Mouse (Mus musculus) ES-Bruce4 (cell line): ENCODE results near the gene Gpr25. TPM values are rescaled to one million over a fixed set of nuclear protein-coding genes. Genes with fewer than 3 reads are reported as not detected.

Experiments used
- H3K27ac ChIP-seq: 2 replicates; pipeline ENCODE4 v1.5.1; 2012; ENCODE audit warnings: low read length, inconsistent platforms; ENCODE audit not compliant: insufficient read depth
- H3K27me3 ChIP-seq: 2 replicates; pipeline ENCODE4 v1.6.1; 2012; ENCODE audit warnings: mild to moderate bottlenecking, low read length, inconsistent platforms; ENCODE audit not compliant: control insufficient read depth, poor library complexity, insufficient read depth, severe bottlenecking
- H3K36me3 ChIP-seq: 2 replicates; pipeline ENCODE4 v1.6.1; 2012; ENCODE audit warnings: inconsistent platforms, mild to moderate bottlenecking, low read length, moderate library complexity; ENCODE audit not compliant: control insufficient read depth, poor library complexity, insufficient read depth, severe bottlenecking
- H3K4me1 ChIP-seq: one replicate; pipeline ENCODE4 v1.8.1; 2011; ENCODE audit warnings: low read length; ENCODE audit not compliant: control insufficient read depth, insufficient read depth
- H3K4me3 ChIP-seq: 2 replicates; pipeline ENCODE4 v1.5.1; 2011; ENCODE audit warnings: low read depth, mild to moderate bottlenecking, low read length
- H3K9ac ChIP-seq: 2 replicates; pipeline ENCODE4 v1.6.1; 2012; ENCODE audit warnings: low read depth, mild to moderate bottlenecking, inconsistent platforms; ENCODE audit not compliant: poor library complexity, severe bottlenecking
- H3K9me3 ChIP-seq: replicated peaks from 2 replicates; pipeline ENCODE4 v1.6.1; 2012; ENCODE audit warnings: mild to moderate bottlenecking, low read length, inconsistent platforms; ENCODE audit not compliant: control insufficient read depth, poor library complexity, insufficient read depth, severe bottlenecking
- CTCF ChIP-seq: IDR thresholded peaks from one replicate; pipeline ENCODE4 v1.8.1; 2011; ENCODE audit warnings: low read depth, low read length
- EP300 ChIP-seq: IDR thresholded peaks from 2 replicates; pipeline ENCODE4 v1.6.1; 2011; ENCODE audit warnings: low read depth, low read length; ENCODE audit not compliant: insufficient read depth
- POLR2A ChIP-seq: IDR thresholded peaks from one replicate; pipeline ENCODE4 v1.8.1; 2011; ENCODE audit warnings: low read length; ENCODE audit not compliant: insufficient read depth
- polyA plus RNA-seq: library from polyadenylated mRNA; stranded (reverse); fragments of >200 nt; gene quantifications from 2 replicates; pipeline ENCODE4 v1.2.4, GENCODE M21; 2011; ENCODE audit warnings: low read depth; ENCODE audit not compliant: missing spikeins, insufficient read depth, insufficient read length

Gene Gpr25
- polyA plus RNA-seq, 1 experiment: not detected

DNA sequence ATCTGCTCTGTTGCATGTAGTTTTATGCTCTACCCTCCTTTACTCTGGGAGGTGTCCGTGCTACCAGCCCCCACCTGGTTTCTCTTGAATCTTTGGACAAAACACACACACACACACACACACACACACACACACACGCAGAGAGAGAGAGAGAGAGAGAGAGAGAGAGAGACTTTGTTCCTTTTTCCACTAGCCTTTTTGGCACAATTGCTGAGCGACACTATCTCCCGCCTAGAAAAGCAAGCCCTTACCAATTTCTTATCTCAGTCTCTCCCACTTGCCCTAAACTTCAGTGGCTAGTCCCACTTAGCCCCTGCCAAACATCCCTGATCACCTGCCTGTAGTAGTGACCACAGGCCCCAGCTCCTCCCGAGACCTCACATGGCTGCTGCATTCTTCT lies 16.2 kb downstream of the Gpr25 start:
- no peak for TF ChIP-seq CTCF
- no peak for TF ChIP-seq POLR2A
- no peak for TF ChIP-seq EP300
- H3K9ac ChIP-seq: no peak overlapping the region
- no peak overlapping the region for H3K27ac ChIP-seq
- no peaks in the 10 kb centered on the region for H3K9me3 ChIP-seq
- H3K36me3 ChIP-seq: no peaks in the 10 kb centered on the region
- no peaks in the 10 kb centered on the region for H3K27me3 ChIP-seq
- H3K4me1 ChIP-seq: no peaks in the 10 kb centered on the region
- H3K4me3 ChIP-seq: no peak overlapping the region

DNA sequence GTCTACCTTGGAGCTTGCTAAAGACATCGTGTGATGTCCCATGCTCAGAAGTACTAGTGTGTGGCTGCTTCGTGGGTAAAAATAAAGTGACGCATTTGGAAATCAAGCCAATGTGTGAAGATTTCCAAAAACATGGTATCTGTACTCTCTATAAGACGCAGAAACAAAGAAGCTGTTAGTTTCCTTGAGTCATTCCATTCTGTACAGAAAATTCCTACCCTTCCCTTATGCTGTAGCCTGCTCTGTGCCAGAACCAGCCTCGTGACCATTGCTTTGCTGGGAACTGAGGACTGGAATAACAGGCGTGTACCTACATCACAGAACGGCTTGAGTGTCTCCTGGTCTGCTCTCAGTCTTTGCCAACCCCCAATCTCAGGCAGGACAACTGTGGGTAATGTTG lies 18.9 kb downstream of the Gpr25 start:
- no peak overlapping the region for H3K9ac ChIP-seq
- H3K9me3 ChIP-seq: no peaks in the 10 kb centered on the region
- TF ChIP-seq CTCF (no peak), EP300 (no peak), POLR2A (no peak)
- H3K4me3 ChIP-seq: no peak overlapping the region
- no peaks in the 10 kb centered on the region for H3K27me3 ChIP-seq
- H3K36me3 ChIP-seq: no peaks in the 10 kb centered on the region
- no peaks in the 10 kb centered on the region for H3K4me1 ChIP-seq
- no peak overlapping the region for H3K27ac ChIP-seq

DNA sequence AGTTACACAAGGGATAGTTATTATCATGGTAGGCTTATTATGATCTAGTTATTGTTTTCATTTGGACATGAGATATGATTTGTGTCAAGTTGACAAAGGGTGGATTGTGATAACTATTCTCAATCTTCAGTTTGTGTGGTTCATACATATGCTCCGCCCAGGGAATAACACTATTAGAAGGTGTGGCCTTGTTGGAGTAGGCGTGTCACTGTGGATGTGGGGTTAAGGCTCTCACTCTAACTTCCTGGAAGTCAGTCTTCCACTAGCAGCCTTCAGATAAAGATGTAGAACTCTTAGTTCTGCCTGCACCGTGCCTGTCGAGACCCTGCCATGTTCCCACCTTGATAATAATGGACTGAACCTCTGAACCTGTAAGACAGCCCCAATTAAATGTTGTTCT lies 22.2 kb downstream of the Gpr25 start:
- no peaks in the 10 kb centered on the region for H3K27me3 ChIP-seq
- no peaks in the 10 kb centered on the region for H3K9me3 ChIP-seq
- no peak overlapping the region for H3K27ac ChIP-seq
- no peak overlapping the region for H3K4me3 ChIP-seq
- H3K36me3 ChIP-seq: no peaks in the 10 kb centered on the region
- H3K4me1 ChIP-seq: no peaks in the 10 kb centered on the region
- no peak for TF ChIP-seq EP300
- no peak for TF ChIP-seq POLR2A
- TF ChIP-seq CTCF: no peak
- no peak overlapping the region for H3K9ac ChIP-seq

DNA sequence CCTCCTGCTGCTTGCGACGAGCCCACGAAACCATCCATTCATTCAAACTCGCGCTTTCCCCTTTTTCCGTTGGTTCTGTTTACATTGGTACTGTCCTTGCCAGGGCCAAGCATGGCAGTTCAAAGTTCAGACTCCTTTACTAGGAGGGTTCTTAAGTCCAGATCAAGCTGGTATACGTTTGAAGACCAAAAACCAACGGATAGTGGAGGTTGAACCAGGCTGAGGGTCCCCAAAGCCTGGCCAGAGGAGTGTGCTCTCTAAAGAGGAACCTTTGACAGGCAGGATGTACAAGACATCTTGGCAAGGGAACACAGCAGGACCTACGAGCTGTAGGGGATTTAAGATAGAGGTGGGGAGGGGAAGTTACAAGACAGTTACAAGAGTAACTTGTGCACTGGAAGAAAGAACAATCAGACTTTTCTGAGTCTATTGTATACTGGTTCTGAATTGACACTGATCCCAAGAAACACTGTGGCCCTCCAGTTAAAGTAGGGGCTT lies 26.0 kb downstream of the Gpr25 start:
- TF ChIP-seq POLR2A: no peak
- peak; percentile 12 for TF ChIP-seq CTCF
- H3K9me3 ChIP-seq: no peaks in the 10 kb centered on the region
- H3K4me1 ChIP-seq: peaks cover 3% of the 10 kb centered on the region
- H3K36me3 ChIP-seq: no peaks in the 10 kb centered on the region
- peak overlapping the region; percentile 73 for H3K4me3 ChIP-seq
- H3K27me3 ChIP-seq: no peaks in the 10 kb centered on the region
- H3K27ac ChIP-seq: no peak overlapping the region
- peak overlapping the region; percentile 89 for H3K9ac ChIP-seq

DNA sequence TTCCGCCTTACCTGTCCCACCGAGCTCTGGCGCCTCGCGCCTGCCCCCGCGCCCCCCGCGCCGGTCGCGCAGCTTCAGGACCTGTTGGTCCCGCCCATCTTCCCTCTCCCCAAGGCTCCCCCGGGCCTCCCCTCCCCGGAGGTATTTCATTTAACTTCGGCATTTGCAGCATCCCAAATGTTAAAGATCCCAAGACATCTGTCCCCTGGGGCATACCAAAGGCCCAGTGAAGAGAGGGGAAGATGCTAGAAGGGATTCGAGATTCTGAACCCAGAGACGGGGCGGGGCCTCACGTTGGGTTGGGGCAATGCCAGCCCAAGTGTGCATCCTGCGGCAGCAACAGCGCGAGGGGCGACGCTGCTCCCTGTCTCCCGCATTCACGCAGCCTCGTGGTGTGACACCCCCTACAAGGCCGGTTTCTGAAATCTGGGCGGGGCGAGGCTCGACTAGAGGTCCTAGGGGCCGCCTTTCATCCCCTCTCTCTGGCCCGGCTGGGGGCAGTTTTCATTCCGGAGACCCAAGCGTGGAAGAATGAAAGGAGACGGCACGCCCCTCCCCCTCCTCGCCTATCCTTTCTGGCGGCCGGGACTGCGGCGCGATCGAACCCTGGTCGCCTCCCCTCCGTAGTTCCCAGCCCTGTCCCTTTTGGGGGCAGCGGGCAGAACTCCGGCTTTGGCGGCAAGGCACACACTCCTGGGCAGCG lies 26.6 kb downstream of the Gpr25 start, which contains the start of gene Inava:
Gene Inava, minus strand, starts transcription at position 373 of the 703 bp plus-strand sequence.
- H3K4me1 ChIP-seq: peaks cover 6% of the 10 kb centered on the region
- H3K9ac ChIP-seq: peak within 1 kb of the TSS; percentile 89

More for the DNA sequence above, 26.6 kb downstream of the Gpr25 start, which contains the start of gene Inava:
- TF ChIP-seq CTCF (no peak), POLR2A (no peak), EP300 (0 out of 2 replicates have a peak, but pooled peaks have one; percentile 5)
- H3K9me3 ChIP-seq: no peaks in the 10 kb centered on the region
- no peaks in the 10 kb centered on the region for H3K27me3 ChIP-seq
- peak within 1 kb of the TSS; percentile 70 for H3K27ac ChIP-seq
- H3K4me3 ChIP-seq: peak within 1 kb of the TSS; percentile 73
- no peaks in the 10 kb centered on the region for H3K36me3 ChIP-seq
